Mouse (Mus musculus) c-Kit-positive CD71-negative TER-119-negative erythroid progenitor cells, embryonic 14.5 days (primary cell): ENCODE data around the gene Nckap1.
A peak's percentile ranks its signal among the peaks of the same experiment; 100 is the strongest.
"Not testable (repeated sequence)": the region's sequence is repeated elsewhere in the genome, so short reads cannot be mapped to it uniquely, and the experiment has no call there.

Source experiments
- DNase-seq: peaks from one replicate; pipeline ENCODE4 v3.0.0-alpha.2; 2013; ENCODE audit warnings: low read depth

Nckap1 gene

DNA sequence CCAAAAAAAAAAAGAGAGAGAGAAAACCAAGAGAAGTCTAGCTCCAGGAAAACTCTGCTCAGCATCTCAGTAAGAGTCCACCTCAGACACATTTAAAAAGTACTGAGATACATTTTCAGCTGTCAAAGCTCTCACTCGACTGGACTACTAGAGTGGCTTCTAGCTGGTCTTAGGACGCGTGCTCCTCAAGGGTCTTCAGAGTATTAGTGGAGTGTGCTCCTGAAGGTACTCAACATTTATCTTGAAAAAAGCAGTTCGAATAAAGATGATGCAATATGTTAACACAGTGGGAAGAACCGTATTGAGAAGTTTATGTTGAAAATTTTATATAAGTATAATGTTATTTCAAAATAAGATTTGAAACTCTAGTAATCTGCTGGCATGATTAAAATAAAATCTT is 20.4 kb downstream of the Nckap1 start:
- DNase-seq, result no peak

DNA sequence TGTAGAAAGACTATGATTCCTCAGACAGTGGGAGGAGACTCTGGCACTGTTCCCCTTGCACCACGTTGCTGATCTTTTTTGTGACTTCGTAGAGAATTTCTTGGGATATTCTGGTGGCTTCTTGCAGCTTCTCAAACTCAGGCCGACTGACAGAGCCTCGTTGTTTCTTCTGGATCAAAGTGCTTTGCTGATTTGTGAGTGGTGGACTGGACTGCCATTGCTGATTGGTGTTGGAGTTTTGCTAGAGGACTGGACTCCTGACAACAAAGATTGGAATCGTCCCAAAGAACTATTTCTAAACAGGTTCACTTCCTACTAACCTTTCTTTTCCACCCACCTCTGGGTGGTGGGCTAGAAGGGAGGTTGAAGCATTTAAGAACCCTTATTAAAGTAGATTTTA is 21.5 kb downstream of the Nckap1 start:
- no peak for DNase-seq

DNA sequence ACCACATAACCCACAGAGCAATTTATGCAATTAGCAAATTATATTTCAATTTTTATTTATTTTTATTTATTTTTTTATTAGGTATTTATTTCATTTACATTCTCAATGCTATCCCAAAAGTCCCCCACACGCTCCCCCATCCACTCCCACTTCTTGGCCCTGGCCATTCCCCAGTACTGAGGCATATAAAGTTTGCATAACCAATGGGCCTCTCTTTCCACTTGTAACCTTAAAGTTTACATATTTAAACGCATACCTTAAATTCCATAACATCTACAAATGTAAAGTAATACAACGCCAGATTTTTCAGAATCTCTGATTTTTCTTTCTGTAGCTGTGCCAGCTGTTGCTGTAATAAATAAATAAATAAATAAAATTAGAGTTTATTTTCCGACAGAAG is 26.7 kb downstream of the Nckap1 start:
- DNase-seq, result no peak

DNA sequence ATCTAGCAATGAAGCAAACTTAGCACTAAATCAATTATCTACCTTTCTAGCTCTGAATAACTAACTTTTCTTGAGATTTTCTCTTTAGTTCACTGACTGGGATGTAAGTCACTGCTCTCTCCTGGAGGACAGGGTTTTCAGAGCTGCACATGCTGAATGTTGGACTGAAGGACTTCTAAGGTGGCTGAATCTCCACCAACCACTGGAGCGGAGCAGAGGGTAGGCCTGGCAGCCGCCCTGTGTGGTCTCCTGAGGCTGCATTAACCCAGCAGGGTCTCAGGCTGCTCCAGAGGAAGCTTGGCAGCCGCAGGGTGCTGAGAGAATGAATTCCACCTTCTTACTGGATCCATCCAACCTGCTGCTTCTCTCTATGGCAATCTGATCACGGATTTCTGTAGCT is 31.5 kb downstream of the Nckap1 start:
- no peak for DNase-seq

DNA sequence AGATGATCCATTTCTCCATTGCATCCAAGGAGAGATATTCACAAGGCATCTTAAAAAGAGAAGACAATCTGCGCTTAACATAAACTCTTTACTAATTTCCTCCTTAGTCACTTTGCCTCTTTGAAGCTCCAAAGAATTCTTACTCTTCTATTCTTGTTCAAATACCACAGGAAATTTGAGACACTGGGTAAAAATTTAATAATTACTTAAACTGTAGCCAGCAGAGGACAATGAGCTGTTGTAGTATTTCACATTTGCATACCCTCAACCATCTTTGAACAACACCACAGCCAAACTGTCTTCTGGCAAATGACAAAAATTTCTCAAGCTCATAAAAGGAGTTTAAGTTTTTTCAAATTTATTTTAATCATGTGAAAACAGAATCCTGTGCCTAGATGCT is 33.3 kb downstream of the Nckap1 start:
- DNase-seq, result no peak

DNA sequence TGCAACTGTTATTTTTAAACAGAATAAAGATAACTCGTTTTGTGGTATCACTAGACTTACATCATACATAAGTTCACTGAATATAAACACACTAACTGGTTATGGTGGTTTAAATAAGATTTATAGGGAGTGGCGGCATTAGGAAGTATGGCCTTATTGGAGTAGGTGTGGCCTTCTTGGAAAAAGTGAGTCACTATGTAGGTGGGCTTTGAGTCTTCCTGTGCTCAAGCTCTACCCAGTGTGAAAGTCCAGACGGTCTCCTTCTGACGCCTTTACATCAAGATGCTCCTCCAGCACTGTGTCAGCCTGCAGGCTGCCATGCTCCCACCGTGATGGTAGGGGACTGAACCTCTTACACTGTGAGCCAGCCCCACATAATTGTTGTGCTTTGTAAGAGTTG is 38.4 kb downstream of the Nckap1 start:
- DNase-seq, result no peak

DNA sequence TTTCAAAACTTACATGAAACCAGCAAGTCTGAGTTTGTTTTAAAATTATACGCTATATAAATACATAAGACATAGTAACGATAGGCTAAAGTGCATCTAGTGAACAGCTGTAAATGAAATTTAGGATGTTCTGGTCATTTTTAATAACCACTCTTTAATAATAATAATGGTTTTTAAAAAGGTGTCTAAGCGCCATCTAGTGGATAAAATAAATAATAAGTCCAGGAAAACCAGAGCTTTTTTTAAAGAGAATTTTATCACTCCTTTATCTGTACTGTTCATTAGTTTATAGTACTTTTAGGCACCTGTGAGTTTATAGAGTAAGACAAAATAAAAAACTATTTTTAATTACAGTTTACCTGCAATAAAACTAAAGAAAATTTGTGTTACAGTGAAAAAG is 44.0 kb downstream of the Nckap1 start:
- no peak for DNase-seq

DNA sequence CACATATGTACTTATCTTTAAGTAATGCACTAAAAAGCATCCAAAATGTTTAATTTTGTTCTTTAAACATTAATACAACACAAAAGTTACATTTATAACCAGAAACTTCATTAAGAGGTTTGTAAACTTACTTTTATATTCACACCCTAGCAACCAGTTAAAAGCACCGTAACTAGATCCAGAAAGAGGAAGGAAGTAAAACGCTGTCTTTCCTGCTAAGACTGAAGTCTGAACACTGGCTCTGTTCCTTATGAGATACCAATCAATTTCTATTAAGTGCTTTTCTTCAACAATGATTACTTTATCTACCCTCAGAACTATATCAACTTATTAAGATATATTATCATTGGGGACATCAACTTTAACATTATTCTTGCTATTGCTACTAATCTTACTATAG is 44.6 kb downstream of the Nckap1 start:
- DNase-seq, result no peak

DNA sequence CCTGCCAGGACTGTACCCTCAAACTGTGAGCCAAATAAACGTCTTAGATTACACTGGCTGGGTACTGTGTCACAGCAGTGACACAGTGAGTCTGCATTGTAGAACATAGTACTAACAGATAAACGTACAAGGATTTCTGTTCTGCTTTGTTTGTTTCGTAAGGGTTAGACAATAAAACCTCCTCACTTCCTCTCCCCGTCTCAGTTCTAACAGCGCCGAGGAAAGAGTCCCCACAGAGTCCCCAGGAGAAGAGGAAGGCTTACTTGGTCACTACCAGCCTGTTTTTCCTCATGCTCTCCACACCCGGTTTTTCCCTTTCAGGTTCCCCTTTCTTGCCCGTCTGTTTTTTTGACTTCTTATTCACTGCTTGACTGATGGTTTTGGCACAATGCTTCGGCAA is 56.9 kb downstream of the Nckap1 start:
- peak; percentile 22 for DNase-seq

DNA sequence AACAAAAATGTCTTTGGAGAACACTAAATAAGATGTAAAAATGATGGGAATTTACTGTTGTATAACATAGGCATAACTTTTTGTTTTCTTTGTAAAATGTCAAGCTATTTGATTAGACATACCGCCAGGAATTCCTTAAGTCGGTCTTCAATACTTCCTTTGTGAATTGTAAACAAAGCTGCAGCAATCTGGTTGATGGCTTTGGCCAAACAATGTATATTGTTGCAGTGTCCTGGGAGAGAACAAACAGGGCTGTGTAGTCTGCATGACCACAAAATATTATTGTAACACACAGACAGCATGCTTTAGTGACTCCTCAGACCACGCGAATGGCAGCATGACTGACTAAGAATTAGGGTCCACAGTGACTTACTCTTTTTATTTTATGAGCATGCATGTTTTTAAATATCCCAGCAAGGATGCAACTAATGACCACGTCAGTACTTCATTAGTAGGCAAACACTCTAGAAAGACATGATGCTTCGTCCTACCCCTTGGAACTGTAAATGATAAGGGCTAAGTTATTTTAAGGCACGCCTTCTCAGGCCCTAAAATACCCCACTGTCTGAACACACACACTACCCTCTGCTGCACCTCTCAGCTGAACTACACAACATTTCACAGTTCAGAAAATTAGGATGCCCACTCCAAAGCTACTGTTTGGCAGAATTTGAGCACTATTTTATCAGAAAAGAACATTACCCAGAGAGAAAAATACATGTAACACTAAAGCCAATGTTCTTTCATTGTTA is 75.0 kb downstream of the Nckap1 start:
- DNase-seq, result no peak

DNA sequence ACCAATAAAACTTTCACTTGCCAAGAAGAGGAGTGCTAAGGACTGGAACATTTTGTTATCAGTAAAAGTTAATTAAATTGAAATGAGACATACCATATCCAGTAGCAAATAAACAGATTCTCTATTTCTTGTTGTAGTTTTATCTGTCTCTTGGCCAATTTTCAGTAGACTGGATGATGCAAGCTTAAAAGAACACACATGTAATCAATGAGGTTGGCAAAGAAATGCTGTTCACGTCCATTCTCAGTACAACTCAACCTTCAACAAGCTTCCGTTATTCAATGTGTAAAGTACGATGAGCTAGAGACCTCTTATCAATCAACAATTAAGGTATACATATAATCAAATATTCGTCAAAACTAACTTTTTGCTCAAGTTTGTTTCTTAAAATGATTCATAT is 79.0 kb downstream of the Nckap1 start:
- DNase-seq, result no peak

DNA sequence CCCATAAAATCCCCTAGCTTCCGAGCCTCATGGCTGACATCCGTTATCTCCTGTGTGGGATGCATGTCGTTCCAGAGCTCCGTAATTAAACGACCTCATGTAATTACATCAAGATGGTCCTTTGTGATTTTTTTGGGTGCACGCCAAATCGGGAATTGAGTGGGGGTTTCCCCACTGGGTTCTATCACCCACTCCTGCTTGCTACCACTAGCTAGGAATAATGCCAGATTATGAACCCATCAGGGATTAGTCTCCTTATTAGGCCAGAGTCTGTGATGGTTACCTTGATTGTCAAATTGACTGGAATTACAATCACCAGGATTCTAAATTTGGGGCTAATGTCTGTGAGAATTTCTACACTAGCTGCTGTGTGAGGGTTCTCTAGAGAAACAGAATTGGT is 85.9 kb downstream of the Nckap1 start:
- DNase-seq, result not testable (repeated sequence)

DNA sequence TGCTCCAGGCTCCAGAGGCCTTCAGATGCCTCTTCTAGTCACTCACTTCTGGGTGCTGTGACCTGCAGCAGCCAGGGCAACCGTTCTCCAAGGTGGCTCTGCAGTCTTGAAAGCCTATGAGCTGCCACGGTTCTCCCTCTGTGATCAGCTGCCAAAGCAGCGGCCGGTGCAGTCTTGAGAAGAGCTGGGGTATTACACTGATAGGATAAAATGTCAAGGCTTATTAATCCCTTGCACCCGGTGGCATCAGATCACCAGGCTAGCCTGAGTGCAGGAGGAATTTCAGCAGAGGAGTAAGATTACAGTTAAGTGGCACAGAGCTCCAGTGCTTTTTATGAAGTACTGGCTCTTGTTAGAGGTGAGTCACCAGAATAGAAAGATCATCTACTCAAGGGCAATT is 94.3 kb downstream of the Nckap1 start:
- no peak for DNase-seq

DNA sequence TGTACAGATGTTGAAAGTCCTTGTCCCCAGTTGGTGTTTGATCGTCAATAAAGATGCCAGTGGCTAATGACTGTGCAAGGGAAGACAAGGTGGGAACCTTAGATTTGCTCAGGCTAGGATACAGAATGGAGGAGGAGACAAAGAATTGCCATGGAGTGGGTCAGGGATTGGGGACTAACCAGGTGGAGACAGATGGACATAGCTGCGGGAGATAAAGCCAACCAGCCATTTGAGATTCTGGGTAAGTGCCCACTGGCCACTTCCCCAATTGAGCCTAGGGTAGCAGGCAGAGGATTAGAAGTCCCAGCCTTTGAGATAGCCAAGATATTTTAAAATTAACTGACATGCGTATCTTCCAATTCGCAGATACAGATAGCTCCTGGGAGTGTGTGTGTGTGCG is 96.2 kb downstream of the Nckap1 start:
- DNase-seq, result no peak

DNA sequence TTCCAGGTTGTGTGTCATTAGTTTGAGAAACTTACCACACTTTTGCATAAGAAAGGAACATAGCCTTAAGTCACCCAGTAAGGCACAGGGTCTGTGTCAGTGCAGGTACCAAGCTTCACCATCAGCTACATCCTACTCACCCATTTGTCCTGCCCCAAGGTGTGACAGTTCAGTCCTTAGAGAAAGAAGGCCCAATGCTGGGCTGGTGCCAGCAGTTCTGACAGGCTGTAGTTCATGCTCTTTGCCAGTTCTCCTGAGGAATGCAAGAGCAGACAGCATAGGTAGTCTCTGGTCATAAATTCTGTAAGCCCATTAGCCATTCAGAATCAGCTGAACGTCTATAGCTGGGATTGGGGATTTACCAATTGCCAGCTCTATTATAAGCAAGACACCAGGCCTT is 105.3 kb downstream of the Nckap1 start:
- DNase-seq, result no peak

DNA sequence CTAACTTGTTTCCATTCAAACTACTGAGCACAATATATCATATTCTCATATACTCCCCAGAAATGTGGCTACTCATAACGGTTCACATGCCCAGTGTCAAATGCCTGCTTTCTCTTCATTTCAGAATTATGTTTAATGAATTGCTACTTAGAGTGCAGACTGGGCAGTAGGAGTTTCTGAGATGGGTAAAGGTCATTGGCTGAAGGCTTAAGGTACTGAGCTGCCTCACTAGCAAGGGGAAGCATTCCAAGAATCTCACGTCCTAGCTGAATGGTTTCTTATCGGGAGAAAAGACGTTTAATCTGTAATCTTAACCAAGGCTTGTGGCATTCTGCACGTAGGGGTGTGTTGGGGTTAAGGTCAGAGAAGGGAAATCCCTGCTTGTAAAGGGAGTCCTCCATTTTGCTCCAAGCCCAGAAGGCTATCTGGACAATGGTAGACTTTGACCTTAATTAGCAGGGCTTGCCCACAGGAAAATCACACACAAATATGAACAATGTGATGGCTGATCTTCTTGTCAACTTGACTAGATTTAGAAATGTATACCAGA is 106.9 kb downstream of the Nckap1 start:
- no peak for DNase-seq

DNA sequence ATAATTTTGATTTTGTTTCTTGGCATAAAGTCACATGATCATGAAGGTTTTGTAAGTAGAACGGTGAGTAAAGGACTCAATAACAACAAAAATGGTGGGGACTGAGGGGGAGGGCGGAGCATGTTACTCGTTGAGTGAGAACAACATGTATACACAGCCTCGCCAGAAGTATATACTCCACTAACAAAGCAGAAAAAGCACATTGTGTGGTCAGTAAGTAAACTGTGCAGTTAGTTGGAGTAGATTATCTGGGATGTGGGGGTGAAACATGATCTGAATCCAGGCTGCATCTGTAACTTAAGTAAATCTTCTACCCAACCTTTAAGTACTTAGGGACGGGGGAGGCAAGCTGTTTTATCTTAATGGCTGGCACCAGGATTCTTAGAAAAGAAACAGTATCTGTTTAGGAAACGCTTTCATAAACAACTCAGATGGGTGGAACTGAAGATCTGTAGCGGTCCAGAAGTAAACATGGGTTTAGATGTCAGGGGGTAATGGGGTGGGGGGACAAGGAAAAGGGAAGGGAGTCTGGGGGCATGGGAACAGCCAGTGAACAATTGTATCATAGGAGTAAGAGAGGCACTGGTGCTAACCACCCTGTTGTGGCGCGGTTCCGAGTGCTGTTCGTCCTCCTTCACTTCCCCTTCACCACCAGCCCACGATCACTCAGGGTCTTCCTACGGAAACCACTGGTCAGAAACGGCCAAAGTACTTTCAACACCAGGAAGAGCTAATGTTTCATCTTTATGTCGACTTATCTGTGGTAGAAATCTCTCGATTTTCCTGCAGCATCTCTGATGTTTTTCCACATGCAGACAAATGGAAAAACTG is 115.0 kb downstream of the Nckap1 start:
- no peak for DNase-seq

DNA sequence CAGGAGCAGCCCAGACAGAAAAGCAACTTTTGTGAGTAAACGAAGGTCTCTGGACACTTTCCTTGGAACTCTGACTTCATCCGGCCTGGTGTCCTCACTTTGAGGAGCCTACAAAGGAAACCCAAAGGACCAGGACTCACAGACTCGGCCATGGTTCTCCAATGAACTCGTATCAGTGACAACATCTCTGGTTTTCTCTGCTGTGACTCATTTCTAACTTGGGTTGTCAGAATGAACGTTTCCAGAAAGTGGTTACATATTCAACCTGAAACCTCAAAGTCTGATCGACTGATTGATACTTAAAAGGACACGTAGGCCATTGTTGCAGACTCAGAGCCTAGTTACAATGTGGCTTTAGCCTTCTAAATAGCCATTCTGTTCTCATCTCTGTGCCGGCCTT is 119.4 kb downstream of the Nckap1 start:
- no peak for DNase-seq
